Mouse (Mus musculus): Measurements from ENCODE around the gene Best2. TPM values are rescaled to one million over a fixed set of nuclear protein-coding genes. Genes with fewer than 3 reads are reported as not detected.

Best2 gene
- polyA plus RNA-seq (2021; fragmentation: Nextera tagmentation): not detected in 2 replicates
- long read RNA-seq, experiment 1: 0 reads
- long read RNA-seq, experiment 2: 0 reads

DNA sequence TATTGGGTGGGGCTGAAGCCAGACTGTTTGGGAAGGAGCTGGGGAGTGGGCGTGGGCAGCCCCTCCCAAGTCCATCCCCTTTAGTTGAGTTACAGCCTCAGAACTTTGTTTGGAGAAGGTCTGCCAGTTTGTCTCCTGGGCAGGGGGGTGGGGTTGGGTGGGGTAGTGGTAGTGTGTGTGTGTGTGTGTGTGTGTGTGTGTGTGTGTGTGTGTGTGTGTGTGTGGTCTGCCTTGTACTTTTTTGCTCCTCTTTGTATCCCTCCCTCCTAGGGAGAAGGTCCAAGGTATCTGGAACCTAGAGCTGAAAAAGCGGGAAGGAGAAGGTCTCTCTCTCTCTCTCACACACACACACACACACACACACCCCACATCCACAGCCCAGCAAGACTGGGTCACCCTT, at the start of gene Best2:
TSS of gene Best2 (minus strand) at position 101 of the 400 bp plus-strand sequence.

DNA sequence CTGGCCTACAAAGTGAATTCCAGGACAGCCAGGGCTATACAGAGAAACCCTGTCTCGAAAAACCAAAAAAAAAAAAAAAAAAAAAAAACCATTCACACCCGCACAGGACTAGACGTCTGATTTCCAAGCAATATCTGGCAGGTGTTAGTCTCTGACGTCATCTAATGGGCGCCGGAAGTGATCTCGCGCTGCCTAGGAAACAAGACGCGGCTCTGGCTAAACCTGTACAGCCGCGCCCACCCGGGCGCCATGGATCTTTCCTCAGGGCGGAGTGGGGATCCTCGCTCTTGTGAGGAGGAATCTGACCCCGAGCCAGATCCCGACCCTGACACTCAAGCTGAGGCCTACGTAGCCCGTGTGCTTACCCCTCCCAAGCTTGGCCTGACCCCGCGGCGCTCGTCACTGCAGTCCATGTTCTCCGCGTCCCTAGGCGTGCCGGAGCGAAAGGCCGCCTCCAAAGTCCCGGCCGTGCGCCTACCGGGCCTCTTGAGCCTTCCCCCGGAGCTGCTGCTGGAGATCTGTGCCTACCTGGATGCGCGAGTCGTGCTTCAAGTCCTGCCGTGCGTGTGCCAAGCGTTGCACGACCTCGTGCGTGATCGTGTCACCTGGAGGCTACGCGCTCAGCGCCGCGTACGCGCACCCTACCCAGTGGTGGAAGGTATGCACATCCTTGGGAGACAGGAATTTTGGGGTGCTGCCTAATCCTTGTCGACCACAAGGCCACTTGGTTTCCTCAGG, 45.7 kb upstream of the Best2 start, which contains the start of gene Fbxw9:
TSS of gene Fbxw9 (plus strand) at position 177 of the 738 bp plus-strand sequence.

GRCm38 (mm10) chr8:85036718-85037365, 22.5 kb upstream of the Best2 start, which contains the start of gene Tnpo2:
Tnpo2 (plus strand) TSS chr8:85036915.

DNA sequence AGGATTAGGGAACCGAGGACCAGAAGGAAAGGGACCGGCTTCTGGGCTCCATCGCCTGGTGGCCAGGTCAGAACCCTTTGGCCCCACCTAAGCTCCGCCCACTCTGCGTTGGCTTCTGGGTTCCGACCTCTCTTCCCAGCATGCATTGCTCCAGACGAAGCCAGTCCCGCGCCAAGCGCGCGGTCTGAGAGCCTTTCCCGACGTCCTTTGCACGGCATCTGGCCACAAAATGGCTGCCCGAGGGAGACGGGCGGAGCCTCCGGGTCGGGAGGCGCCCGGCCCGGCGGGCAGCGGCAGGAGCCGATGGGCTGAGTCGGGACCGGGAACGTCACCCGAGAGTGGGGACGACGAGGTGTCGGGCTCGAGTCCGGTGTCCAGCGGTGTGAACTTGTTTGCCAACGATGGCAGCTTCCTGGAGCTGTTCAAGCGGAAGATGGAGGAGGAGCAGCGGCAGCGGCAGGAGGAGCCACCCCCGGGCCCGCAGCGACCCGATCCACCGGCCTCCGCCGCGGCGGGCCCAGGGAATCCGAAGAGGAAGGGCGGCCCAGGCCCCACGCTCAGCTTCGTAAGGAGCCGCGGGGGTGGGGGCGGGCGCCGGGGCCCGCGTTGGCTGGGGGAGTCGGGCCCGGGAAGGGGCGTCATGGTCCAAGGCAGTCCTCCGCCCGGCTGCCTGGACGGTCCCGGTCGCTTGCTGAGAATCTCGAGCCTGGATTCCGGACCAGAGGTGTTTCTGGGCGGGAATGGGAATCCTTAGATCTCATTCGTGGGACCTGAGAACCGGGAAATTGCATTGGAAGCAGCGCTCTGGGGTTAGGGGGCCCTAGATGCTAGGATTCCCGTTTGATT, 12.6 kb upstream of the Best2 start, which contains the start of gene Trir:
TSS of gene Trir (plus strand) at position 154 of the 846 bp plus-strand sequence.

DNA sequence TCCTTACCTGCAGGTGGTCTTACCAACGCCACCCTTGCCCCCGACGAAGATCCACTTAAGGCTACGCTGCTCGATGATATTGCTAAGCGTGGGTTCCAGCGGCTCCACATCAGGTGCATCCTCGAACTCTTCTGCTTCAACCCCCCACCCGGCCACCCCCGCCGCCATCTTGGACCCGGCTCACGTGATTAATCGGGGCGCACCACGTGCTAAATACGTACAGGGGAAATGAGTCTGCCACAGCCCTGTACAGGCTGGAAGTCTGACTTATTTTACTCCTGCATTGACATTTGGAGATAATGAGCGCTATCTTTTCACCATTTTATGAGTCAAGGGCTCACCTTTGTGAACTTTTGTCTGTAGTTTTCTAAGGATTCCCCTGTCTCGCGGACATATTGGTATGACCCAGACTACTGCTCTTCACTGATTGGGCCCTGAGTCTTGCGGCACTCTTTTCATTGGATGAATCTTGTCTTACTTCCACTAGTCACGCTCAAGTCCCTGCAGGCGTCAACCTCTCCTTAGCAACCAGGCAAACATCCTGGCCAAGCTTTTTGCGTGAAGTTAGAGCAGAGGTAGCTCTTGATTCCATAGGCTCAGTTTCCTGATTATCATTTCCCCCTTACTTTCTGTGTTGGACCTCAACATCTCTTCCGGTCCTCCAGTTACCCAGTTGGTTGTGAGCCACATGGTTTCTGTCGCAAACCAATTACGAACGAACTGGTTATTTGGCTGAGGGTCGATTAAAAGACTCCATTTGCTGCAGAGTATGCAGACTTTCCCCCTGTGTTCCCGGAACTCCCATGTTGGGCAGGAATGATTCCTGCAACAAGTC, 11.0 kb upstream of the Best2 start, which contains the start of gene Asna1:
TSS of gene Asna1 (minus strand) at position 184 of the 835 bp plus-strand sequence.

GRCm38 (mm10) chr8:84990349-84990748, 24.0 kb downstream of the Best2 start, which contains the start of gene Hook2:
Hook2 (plus strand) TSS chr8:84990603.

DNA sequence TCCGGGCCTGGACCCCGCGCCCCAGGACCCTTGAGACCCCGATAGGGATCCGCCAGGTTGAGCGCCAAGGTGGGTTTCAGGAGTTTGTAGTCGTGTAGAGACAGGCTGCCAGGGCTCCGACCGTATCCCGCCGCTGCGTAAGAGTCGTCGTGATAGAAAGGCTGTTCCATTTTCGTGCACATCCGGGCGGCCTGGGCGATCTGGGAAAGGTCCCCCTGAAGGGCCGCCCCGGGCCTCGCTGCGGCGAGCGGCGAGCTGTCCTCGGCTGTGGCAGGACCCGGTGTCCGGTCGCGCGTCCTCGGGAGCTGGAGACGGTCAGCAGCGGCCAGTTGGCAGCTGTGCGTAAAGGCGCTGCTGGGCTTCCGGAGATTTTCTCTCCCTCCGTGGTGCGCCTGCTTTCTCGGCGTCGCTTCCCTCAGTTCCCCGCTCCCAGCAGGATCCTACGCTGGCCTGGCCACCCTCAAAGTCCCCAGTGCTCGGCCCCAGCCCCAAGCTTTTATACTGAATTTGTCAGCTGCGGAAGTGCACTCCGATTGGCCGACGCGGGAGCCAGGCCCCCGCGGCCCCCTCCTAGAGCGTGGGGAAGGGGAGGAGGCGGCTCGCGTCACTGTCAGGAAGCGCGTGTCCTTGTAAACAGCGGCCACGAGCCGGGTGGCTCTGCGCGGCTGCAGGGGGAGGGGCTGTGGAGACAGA, 35.9 kb downstream of the Best2 start, which contains the start of gene Junb:
TSS of gene Junb (minus strand) at position 471 of the 693 bp plus-strand sequence.

GRCm38 (mm10) chr8:84969241-84970134, 44.8 kb downstream of the Best2 start, which contains the start of the genes Gm49661, Prdx2 and Rnaseh2a:
Gm49661 (minus strand) TSS chr8:84969433.
Prdx2 (plus strand) TSS chr8:84969587.
Rnaseh2a (minus strand) TSS chr8:84969767.

Other genes with a start within 250 kb of the Best2 start
- 137 and 163 TPM in 2 replicates for gene Nfix, start 214.2 kb downstream of the Best2 start, polyA plus RNA-seq (2021; fragmentation: Nextera tagmentation)
- 19.8 and 22.2 TPM in 2 replicates for gene Dand5, start 191.7 kb downstream of the Best2 start, polyA plus RNA-seq (2021; fragmentation: Nextera tagmentation)
- 46.3 and 55.1 TPM in 2 replicates for gene Gadd45gip1, start 183.0 kb downstream of the Best2 start, polyA plus RNA-seq (2021; fragmentation: Nextera tagmentation)
- 149 and 190 TPM in 2 replicates for gene Rad23a, start 173.9 kb downstream of the Best2 start, polyA plus RNA-seq (2021; fragmentation: Nextera tagmentation)
- 138 and 151 TPM in 2 replicates for gene Calr, start 167.6 kb downstream of the Best2 start, polyA plus RNA-seq (2021; fragmentation: Nextera tagmentation)
- 20.6 and 22.2 TPM in 2 replicates for gene Farsa, start 157.5 kb downstream of the Best2 start, polyA plus RNA-seq (2021; fragmentation: Nextera tagmentation)
- 7.5 and 8.4 TPM in 2 replicates for gene Syce2, start 142.4 kb downstream of the Best2 start, polyA plus RNA-seq (2021; fragmentation: Nextera tagmentation)
- 19.7 and 26.0 TPM in 2 replicates for gene Gcdh, start 120.6 kb downstream of the Best2 start, polyA plus RNA-seq (2021; fragmentation: Nextera tagmentation)
- 0.12 and 0.31 TPM in 2 replicates for gene Klf1, start 112.6 kb downstream of the Best2 start, polyA plus RNA-seq (2021; fragmentation: Nextera tagmentation)
- 4.7 and 4.8 TPM in 2 replicates for gene Dnase2a, start 106.0 kb downstream of the Best2 start, polyA plus RNA-seq (2021; fragmentation: Nextera tagmentation)
- gene Mast1, start 77.2 kb downstream of the Best2 start, polyA plus RNA-seq (2021; fragmentation: Nextera tagmentation): 9.3 and 21.9 TPM in 2 replicates
- 0.22 and 0.26 TPM in 2 replicates for gene Rtbdn, start 67.5 kb downstream of the Best2 start, polyA plus RNA-seq (2021; fragmentation: Nextera tagmentation)
- gene Gm49661, start 45.1 kb downstream of the Best2 start, polyA plus RNA-seq (2021; fragmentation: Nextera tagmentation): not detected in 2 replicates
- gene Prdx2, start 44.9 kb downstream of the Best2 start, polyA plus RNA-seq (2021; fragmentation: Nextera tagmentation): 606 and 755 TPM in 2 replicates
- 49.5 and 54.5 TPM in 2 replicates for gene Rnaseh2a, start 44.8 kb downstream of the Best2 start, polyA plus RNA-seq (2021; fragmentation: Nextera tagmentation)
- gene Junb, start 35.8 kb downstream of the Best2 start, polyA plus RNA-seq (2021; fragmentation: Nextera tagmentation): 127 and 330 TPM in 2 replicates
- gene Hook2, start 23.9 kb downstream of the Best2 start, polyA plus RNA-seq (2021; fragmentation: Nextera tagmentation): 4.2 and 6.7 TPM in 2 replicates
- 30.3 and 93.5 TPM in 2 replicates for gene Asna1, start 10.8 kb upstream of the Best2 start, polyA plus RNA-seq (2021; fragmentation: Nextera tagmentation)
- gene Trir, start 12.3 kb upstream of the Best2 start, polyA plus RNA-seq (2021; fragmentation: Nextera tagmentation): 31.7 and 158 TPM in 2 replicates
- gene Tnpo2, start 22.4 kb upstream of the Best2 start, polyA plus RNA-seq (2021; fragmentation: Nextera tagmentation): 25.2 and 34.4 TPM in 2 replicates
- 12.5 and 21.0 TPM in 2 replicates for gene Fbxw9, start 45.5 kb upstream of the Best2 start, polyA plus RNA-seq (2021; fragmentation: Nextera tagmentation)
- not detected in 2 replicates for gene Gm5741, start 53.5 kb upstream of the Best2 start, polyA plus RNA-seq (2021; fragmentation: Nextera tagmentation)
- gene Dhps, start 57.2 kb upstream of the Best2 start, polyA plus RNA-seq (2021; fragmentation: Nextera tagmentation): 72.9 and 74.5 TPM in 2 replicates
- 114 and 122 TPM in 2 replicates for gene Wdr83os, start 66.2 kb upstream of the Best2 start, polyA plus RNA-seq (2021; fragmentation: Nextera tagmentation)
- gene Wdr83, start 66.8 kb upstream of the Best2 start, polyA plus RNA-seq (2021; fragmentation: Nextera tagmentation): 30.0 and 38.6 TPM in 2 replicates
- gene Man2b1, start 68.7 kb upstream of the Best2 start, polyA plus RNA-seq (2021; fragmentation: Nextera tagmentation): 13.9 and 19.1 TPM in 2 replicates
- 1.3 and 1.7 TPM in 2 replicates for gene Zfp791, start 108.6 kb upstream of the Best2 start, polyA plus RNA-seq (2021; fragmentation: Nextera tagmentation)
- gene Cks1brt, start 137.4 kb upstream of the Best2 start, polyA plus RNA-seq (2021; fragmentation: Nextera tagmentation): not detected in 2 replicates
- gene Olfr371, start 211.5 kb upstream of the Best2 start, polyA plus RNA-seq (2021; fragmentation: Nextera tagmentation): not detected in 2 replicates

All from left cerebral cortex, adult 6 months (tissue).